Mouse (Mus musculus) liver, embryonic 11.5 days (tissue): ENCODE results near the gene Cxcr5. TPM values are rescaled to one million over a fixed set of nuclear protein-coding genes. Genes with fewer than 3 reads are reported as not detected.
"Not testable (repeated sequence)": the region's sequence is repeated elsewhere in the genome, so short reads cannot be mapped to it uniquely, and the experiment has no call there.

ENCODE experiments used
- ATAC-seq: fragments of 200-750 bp; cut with Nextera tagmentation; replicated peaks from 2 replicates; pipeline ENCODE4 v1.8.0; 2017; ENCODE audit warnings: moderate number of reproducible peaks, mild to moderate bottlenecking, moderate TSS enrichment, moderate library complexity; ENCODE audit not compliant: low FRiP score
- DNase-seq: peaks from one replicate; pipeline ENCODE4 v3.0.0-alpha.2; 2017; ENCODE audit warnings: low spot score
- H3K27ac ChIP-seq: fragments of 300-500 bp; sonication (generic); 2 replicates; pipeline ENCODE4 v1.5.1; 2014; ENCODE audit warnings: mild to moderate bottlenecking, low read depth, low read length, control low read depth
- H3K27me3 ChIP-seq: fragments of 300-500 bp; sonication (generic); replicated peaks from 2 replicates; pipeline ENCODE4 v1.6.1; 2014; ENCODE audit warnings: low read length, mixed read lengths; ENCODE audit not compliant: control insufficient read depth, insufficient read depth
- H3K36me3 ChIP-seq: fragments of 300-500 bp; sonication (generic); 2 replicates; pipeline ENCODE4 v1.6.1; 2014; ENCODE audit warnings: mild to moderate bottlenecking, low read length, moderate library complexity, mixed read lengths; ENCODE audit not compliant: control insufficient read depth, insufficient read depth
- H3K4me1 ChIP-seq: fragments of 300-500 bp; sonication (generic); replicated peaks from 2 replicates; pipeline ENCODE4 v1.6.1; 2014; ENCODE audit warnings: low read length, mixed read lengths; ENCODE audit not compliant: control insufficient read depth, insufficient read depth
- H3K4me2 ChIP-seq: fragments of 300-500 bp; sonication (generic); 2 replicates; pipeline ENCODE4 v1.6.1; 2014; ENCODE audit warnings: mild to moderate bottlenecking, control low read depth, moderate library complexity
- H3K4me3 ChIP-seq: fragments of 300-500 bp; sonication (generic); 2 replicates; pipeline ENCODE4 v1.5.1; 2014; ENCODE audit warnings: low read depth, low read length, control low read depth
- H3K9ac ChIP-seq: fragments of 300-500 bp; sonication (generic); 2 replicates; pipeline ENCODE4 v1.6.1; 2014; ENCODE audit warnings: low read depth, low read length, control low read depth
- H3K9me3 ChIP-seq: fragments of 300-500 bp; sonication (generic); 2 replicates; pipeline ENCODE4 v1.6.1; 2016; ENCODE audit warnings: low read length, inconsistent platforms, mixed read lengths; ENCODE audit not compliant: control insufficient read depth
- WGBS: fragments of 180-500 bp; shearing (Covaris S2); extraction: QIAGEN DNeasy Blood & Tissue Kit; methylation state at CpG from one replicate; pipeline ENCODE4 v1.1.7; 2014; 5-methylcytosine and 5-hydroxymethylcytosine counted together
- polyA plus RNA-seq: library from polyadenylated mRNA; unstranded; fragments of >200 nt; fragmentation: Nextera tagmentation; extraction: Ambion mirVana; gene quantifications from 2 replicates; pipeline ENCODE4 v1.2.1, GENCODE M21; 2014

Cxcr5 gene
- polyA plus RNA-seq, 1 experiment from 2014 or later, result not detected

DNA sequence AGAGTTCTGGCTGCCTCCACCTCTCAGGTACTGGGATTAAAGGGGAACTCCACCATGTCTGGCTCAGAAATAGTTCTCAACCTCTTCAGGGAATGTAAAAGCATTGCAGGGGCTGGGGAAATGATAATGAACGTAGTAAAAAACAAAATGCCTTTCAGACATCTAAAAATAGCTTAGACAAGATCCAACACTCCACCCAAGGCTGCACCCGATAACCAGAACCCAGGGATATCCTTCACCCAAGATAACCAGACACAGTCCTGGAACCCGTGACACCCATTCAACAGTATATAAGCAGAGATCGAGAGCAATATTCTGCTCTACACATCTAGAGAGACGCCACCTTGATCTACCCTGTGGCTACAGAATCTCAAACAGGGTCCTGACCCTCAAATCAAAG lies 18.4 kb upstream of the Cxcr5 start:
- 53% methylated on average over 5 of the region's 5 CpGs for WGBS
- Histone ChIP-seq H3K36me3 (no peaks in the 10 kb centered on the region), H3K4me1 (peaks cover 11% of the 10 kb centered on the region), H3K27me3 (no peaks in the 10 kb centered on the region), H3K9me3 (peaks cover 6% of the 10 kb centered on the region; the same call in 1 of the 2 replicates), H3K9ac (no peak overlapping the region), H3K4me3 (no peak overlapping the region), H3K4me2 (peak overlapping the region; percentile 59), H3K27ac (peak overlapping the region; percentile 76)
- ATAC-seq (peak; percentile 96), DNase-seq (no peak)

DNA sequence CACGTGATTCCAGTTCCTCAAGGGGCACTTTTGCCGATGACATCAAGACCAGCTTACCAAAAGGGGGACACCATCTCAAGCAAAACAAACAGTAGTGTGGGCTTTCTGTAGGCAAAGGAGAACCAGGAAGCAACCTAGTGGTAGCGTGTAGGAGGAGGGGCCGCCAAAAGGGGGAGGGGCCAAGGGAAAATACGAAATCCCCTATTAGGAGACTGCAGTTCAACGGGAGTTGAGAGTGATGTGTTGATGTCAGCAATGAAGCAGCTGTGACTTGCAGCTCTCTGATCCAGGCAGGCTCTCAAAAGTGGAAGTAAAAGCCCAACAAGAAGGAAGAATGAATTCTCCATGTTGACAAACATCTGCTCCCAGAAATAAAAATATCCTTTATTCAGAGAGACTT lies 17.7 kb upstream of the Cxcr5 start:
- ATAC-seq, result peak; percentile 68; the same call in 1 of the 2 replicates
- Histone ChIP-seq H3K4me1 (peaks cover 11% of the 10 kb centered on the region), H3K4me3 (peak overlapping the region; percentile 28), H3K27me3 (no peaks in the 10 kb centered on the region), H3K27ac (peak overlapping the region; percentile 76; the same call in 1 of the 2 replicates), H3K9me3 (peaks cover 6% of the 10 kb centered on the region; the same call in 1 of the 2 replicates), H3K9ac (peak overlapping the region; percentile 50), H3K36me3 (no peaks in the 10 kb centered on the region), H3K4me2 (peak overlapping the region; percentile 59)
- 23% methylated on average over 6 of the region's 6 CpGs for WGBS
- no peak for DNase-seq

DNA sequence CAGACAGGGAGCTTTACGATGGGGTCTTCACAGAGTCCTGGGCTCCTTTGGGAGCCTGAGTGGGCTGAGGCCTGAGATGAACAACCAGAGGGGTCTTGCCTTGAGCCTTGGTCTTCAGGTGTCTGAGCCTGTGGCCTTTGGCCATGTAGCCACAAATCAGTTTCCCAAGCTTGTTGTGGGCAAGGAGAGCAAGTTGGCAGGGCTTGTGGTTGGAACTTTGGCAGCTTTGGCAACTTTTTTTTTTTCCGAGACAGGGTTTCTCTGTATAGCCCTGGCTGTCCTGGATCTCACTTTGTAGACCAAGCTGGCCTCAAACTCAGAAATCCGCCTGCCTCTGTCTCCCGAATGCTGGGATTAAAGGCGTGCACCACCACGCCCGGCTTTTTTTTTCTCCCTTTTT lies 14.4 kb upstream of the Cxcr5 start:
- H3K36me3 ChIP-seq, ATAC-seq, H3K9ac ChIP-seq, H3K4me3 ChIP-seq, H3K27me3 ChIP-seq, H3K4me2 ChIP-seq, H3K27ac ChIP-seq, DNase-seq, H3K9me3 ChIP-seq: not testable (repeated sequence)
- H3K4me1 ChIP-seq, result peaks cover 11% of the 10 kb centered on the region
- 89% methylated on average over 7 of the region's 7 CpGs for WGBS

DNA sequence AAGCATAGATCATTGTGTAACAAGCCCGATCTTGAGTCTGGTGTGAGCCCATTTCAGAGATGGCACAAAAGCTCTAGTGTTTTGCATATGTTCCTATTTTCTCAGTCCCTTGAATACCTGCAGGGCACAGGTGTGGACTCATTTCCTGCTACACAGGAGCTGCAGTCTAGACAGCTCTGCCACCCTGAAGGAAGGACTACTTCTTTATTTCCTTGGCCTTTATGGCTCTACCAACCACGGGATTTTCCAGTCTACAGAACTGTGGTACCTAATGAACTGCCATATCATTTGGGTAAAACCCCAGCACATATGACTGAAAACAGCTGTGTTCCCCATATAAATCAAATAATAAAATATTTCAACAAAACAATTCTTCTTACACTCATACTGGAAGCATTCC lies 13.4 kb upstream of the Cxcr5 start:
- H3K9ac ChIP-seq, result no peak overlapping the region
- H3K27me3 ChIP-seq, result no peaks in the 10 kb centered on the region
- no peak for DNase-seq
- peaks cover 7% of the 10 kb centered on the region for H3K4me1 ChIP-seq
- H3K9me3 ChIP-seq, result no peaks in the 10 kb centered on the region
- no peak for ATAC-seq
- no peak overlapping the region for H3K4me3 ChIP-seq
- H3K4me2 ChIP-seq, result no peak overlapping the region
- no peak overlapping the region for H3K27ac ChIP-seq
- 86% methylated on average over 2 of the region's 2 CpGs for WGBS
- H3K36me3 ChIP-seq, result no peaks in the 10 kb centered on the region

DNA sequence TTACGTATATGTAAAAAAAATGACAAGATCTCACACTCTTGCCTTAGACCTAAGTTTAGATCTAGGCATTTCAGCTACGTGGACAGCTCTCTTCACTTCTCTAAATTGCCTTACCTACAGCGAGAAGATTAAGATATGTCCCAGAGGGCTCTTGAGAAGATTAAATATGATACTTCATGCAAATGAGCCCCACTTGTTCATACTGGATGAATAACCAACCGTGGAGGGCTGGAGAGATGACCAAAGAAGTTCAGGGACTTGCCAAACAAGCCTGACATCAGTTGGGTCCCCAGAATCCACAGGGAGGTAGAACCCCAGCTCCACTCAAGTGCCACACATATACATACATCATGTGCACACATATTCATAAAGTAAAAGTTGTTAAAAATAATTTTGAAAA lies 11.6 kb upstream of the Cxcr5 start:
- WGBS, result 70% methylated on average over 4 of the region's 4 CpGs
- H3K4me2 ChIP-seq, result no peak overlapping the region
- ATAC-seq (no peak), DNase-seq (no peak)
- H3K4me1 ChIP-seq, result no peaks in the 10 kb centered on the region
- H3K4me3 ChIP-seq, result no peak overlapping the region
- H3K36me3 ChIP-seq, result no peaks in the 10 kb centered on the region
- no peaks in the 10 kb centered on the region for H3K27me3 ChIP-seq
- no peak overlapping the region for H3K27ac ChIP-seq
- no peak overlapping the region for H3K9ac ChIP-seq
- no peaks in the 10 kb centered on the region for H3K9me3 ChIP-seq

DNA sequence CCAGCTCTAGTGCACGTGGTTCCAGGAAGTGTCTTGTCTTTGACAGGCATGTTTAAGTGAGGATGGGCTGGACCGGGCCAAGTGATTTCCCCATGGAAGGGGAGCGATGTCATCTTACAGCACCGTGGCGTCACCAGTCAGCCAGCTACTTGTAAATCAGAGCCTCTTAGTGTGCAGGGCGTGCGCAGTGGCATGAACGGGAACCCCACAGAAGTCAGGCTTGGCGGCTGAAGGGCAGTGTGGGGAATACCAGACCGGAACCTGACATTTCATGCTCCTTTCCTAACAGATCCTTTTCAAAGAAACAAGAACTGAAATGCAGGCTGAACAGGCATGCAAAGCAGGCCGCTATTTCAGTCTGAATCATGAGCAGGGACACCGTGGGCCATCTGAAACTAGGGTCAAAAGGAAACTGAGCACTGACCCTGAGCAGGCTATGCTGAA lies 9.3 kb upstream of the Cxcr5 start:
- no peak for ATAC-seq
- no peaks in the 10 kb centered on the region for H3K27me3 ChIP-seq
- no peak overlapping the region for H3K27ac ChIP-seq
- WGBS, result 84% methylated on average over 12 of the region's 12 CpGs
- no peaks in the 10 kb centered on the region for H3K9me3 ChIP-seq
- no peak overlapping the region for H3K9ac ChIP-seq
- H3K4me3 ChIP-seq, result no peak overlapping the region
- H3K36me3 ChIP-seq, result no peaks in the 10 kb centered on the region
- no peak for DNase-seq
- H3K4me2 ChIP-seq, result no peak overlapping the region
- H3K4me1 ChIP-seq, result peaks cover 4% of the 10 kb centered on the region; the same call in 1 of the 2 replicates

DNA sequence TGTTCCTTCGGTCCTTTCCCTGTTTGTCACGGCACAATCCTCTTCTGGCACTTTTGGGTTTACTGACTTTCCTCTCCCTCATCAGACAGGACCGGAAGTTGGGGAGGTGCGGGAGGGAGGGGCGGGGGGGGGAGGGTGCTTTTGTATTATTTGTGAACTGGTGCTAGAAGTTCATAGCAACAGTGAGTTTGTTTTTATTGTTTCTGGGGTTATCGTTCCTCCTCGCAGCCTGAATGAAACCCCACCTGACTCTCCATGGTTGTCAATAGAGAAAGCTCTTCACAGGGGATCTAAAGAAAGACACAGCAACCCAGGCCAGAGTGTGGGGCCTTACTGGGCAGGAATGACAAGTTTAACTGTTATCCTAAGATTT lies 6.4 kb upstream of the Cxcr5 start:
- Histone ChIP-seq H3K27ac (peak overlapping the region; percentile 21; the same call in 1 of the 2 replicates), H3K4me2 (peak overlapping the region; percentile 4; the same call in 1 of the 2 replicates), H3K27me3 (no peaks in the 10 kb centered on the region), H3K4me3 (no peak overlapping the region), H3K9me3 (no peaks in the 10 kb centered on the region), H3K9ac (peak overlapping the region; percentile 39), H3K36me3 (no peaks in the 10 kb centered on the region), H3K4me1 (peaks cover 13% of the 10 kb centered on the region)
- no peak for DNase-seq
- 35% methylated on average over 7 of the region's 7 CpGs for WGBS
- no peak for ATAC-seq

DNA sequence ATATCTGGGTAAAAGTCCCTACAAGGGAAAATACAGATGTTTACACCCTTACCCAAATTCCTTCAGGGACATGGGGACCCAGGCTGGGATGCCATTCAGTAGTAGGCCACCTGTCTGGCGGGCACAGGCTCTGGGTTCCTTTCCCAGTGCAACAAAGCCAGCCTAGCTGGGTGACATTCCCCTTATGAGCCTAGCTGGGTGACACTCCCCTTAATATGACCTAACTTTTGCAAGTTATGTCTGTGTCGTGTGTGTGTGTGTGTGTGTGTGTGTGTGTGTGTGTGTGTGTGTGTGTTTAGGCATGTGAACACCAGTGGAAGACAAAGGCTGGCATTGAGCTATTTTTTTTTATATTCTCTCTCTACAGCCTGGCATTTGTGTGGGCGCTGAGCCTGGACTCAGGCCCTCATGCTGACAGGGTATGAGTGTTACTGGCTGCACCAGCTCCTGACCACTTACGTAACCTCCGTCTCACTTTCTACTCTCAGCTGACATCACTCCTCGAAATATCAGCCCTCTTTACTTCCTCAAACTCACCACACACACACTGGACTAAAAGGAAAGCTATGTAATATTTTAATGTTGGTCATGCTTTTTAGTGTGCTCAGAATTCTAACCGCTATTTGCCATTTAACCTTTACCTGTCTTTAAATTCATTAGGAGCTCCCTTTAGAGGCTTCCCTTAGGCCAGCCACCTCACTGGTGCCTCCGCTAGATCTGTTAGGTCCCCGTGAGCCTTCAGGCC lies 5.8 kb upstream of the Cxcr5 start:
- ATAC-seq, result no peak
- H3K9ac ChIP-seq, result peak overlapping the region; percentile 39
- peak overlapping the region; percentile 4; the same call in 1 of the 2 replicates for H3K4me2 ChIP-seq
- no peak overlapping the region for H3K4me3 ChIP-seq
- H3K27ac ChIP-seq, result peak overlapping the region; percentile 21; the same call in 1 of the 2 replicates
- no peaks in the 10 kb centered on the region for H3K27me3 ChIP-seq
- peaks cover 17% of the 10 kb centered on the region for H3K4me1 ChIP-seq
- H3K9me3 ChIP-seq, result no peaks in the 10 kb centered on the region
- 58% methylated on average over 9 of the region's 9 CpGs for WGBS
- H3K36me3 ChIP-seq, result no peaks in the 10 kb centered on the region
- no peak for DNase-seq

DNA sequence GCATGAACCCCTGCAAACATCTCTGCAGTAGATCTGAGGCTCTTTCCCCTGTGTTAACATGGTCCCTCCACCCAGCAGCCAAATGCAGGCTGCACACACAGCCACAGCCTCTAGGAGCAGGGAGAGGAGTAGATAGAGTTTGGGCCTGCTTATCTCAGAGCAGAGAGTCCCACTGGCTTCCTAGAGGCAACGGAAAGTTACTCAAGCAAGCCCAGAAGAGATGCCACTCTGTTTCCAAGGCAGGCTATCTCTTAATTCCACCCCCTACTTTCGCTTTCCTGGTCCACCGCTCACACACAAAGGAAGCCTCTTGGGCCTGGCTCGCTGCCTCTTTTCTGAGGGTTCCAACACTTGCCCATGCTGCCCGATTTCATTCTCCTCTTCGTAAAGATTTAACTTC lies 3.7 kb upstream of the Cxcr5 start:
- no peaks in the 10 kb centered on the region for H3K27me3 ChIP-seq
- WGBS, result 41% methylated on average over 6 of the region's 6 CpGs
- peak overlapping the region; percentile 72 for H3K27ac ChIP-seq
- peak; percentile 94 for ATAC-seq
- H3K4me3 ChIP-seq, result no peak overlapping the region
- H3K36me3 ChIP-seq, result no peaks in the 10 kb centered on the region
- peak overlapping the region; percentile 53 for H3K4me2 ChIP-seq
- DNase-seq, result no peak
- H3K4me1 ChIP-seq, result peaks cover 22% of the 10 kb centered on the region
- peak overlapping the region; percentile 7; the same call in 1 of the 2 replicates for H3K9ac ChIP-seq
- H3K9me3 ChIP-seq, result no peaks in the 10 kb centered on the region
